Mouse (Mus musculus): ENCODE measurements around the gene Sp4.

DNA sequence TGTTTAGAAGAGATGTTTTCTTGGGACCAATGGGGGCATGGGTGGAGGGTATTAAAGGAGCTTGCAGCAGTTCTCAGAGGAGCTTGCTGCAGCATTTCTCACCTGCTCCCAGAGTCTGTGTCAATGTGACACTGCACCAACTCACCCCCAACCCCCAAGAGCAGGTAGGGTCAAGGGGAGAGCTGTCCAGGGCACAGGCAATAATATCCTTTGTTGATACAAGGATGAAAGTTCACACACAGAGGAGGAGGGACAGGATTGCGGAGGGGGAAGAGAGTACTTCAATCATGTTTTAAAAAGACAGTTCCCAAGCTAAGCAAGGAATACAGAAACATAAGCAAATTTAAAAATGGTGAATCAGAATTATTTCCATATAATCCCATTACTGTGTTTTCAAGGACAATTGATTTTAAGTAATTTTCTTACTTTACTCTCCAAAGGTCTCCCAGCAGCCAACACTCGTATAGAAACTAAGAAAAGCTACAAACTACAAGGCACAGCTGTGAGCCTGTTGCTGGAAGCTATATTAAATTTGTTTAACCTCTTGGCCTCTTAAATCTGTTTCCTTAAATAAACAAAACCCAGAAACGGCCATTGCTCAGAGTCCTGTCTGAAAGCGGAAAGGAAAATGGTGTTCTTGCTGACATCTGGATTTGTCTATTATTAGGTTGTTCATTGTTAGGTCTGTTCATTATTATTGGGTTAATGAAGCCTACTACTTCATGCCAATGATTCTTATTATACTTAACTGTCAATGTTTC is 114.9 kb downstream of the Sp4 start:
- TF ChIP-seq CTCF (IDR thresholded peaks at IDR 0.05; ENCODE audit: borderline replicate concordance, extremely low read depth, insufficient read depth, insufficient read length): no peak
- no peak for TF ChIP-seq POLR2A (IDR thresholded peaks at IDR 0.05; ENCODE audit: borderline replicate concordance, extremely low read depth, insufficient read depth, insufficient read length, poor library complexity, severe bottlenecking)

Data from brain, embryonic 14.5 days (tissue).